Mouse (Mus musculus): ENCODE results near the gene Smc2.
"Not testable (repeated sequence)": the region's sequence is repeated elsewhere in the genome, so short reads cannot be mapped to it uniquely, and the experiment has no call there.

Gene Smc2

GRCm38 (mm10) chr4:52438886-52439664 lies at the start of gene Smc2:
Gene Smc2, plus strand, starts transcription at chr4:52439243.
- peak; percentile 70 to 85 for DNase-seq (ENCODE audit: low read depth in 1 of 2, low spot score in 2 of 2)

- DNase-seq (ENCODE audit: low read depth in 1 of 2, low spot score in 2 of 2) = no peak
These were observed 27.5 kb upstream of the Smc2 start for GRCm38 (mm10) chr4:52411587-52411986.

GRCm38 (mm10) chr4:52423653-52424052 lies 15.4 kb upstream of the Smc2 start:
- DNase-seq (ENCODE audit: low read depth in 1 of 2, low spot score in 2 of 2) = no peak

GRCm38 (mm10) chr4:52429310-52430198 lies 9.5 kb upstream of the Smc2 start:
- no peak for DNase-seq (ENCODE audit: low read depth in 1 of 2, low spot score in 2 of 2)

- not testable (repeated sequence) for DNase-seq (ENCODE audit: low read depth in 1 of 2, low spot score in 2 of 2)
These were observed 3.5 kb upstream of the Smc2 start for GRCm38 (mm10) chr4:52435551-52435950.

- no peak for DNase-seq (ENCODE audit: low read depth in 1 of 2, low spot score in 2 of 2)
These were observed 615 bp upstream of the Smc2 start for GRCm38 (mm10) chr4:52438371-52438885.

- no peak for DNase-seq (ENCODE audit: low read depth in 1 of 2, low spot score in 2 of 2)
These were observed 20.7 kb downstream of the Smc2 start for GRCm38 (mm10) chr4:52459726-52460125.

- DNase-seq (ENCODE audit: low read depth in 1 of 2, low spot score in 2 of 2) = no peak
These were observed 22.3 kb downstream of the Smc2 start for GRCm38 (mm10) chr4:52461321-52461720.

GRCm38 (mm10) chr4:52473431-52473830 lies 34.4 kb downstream of the Smc2 start:
- DNase-seq (ENCODE audit: low read depth in 1 of 2, low spot score in 2 of 2) = no peak

GRCm38 (mm10) chr4:52487486-52487885 lies 48.4 kb downstream of the Smc2 start:
- DNase-seq (ENCODE audit: low read depth in 1 of 2, low spot score in 2 of 2) = no peak

GRCm38 (mm10) chr4:52497144-52497543 lies 58.1 kb downstream of the Smc2 start, which contains the start of gene Vma21-ps:
Gene Vma21-ps, minus strand, starts transcription at chr4:52497244.
- DNase-seq (ENCODE audit: low read depth in 1 of 2, low spot score in 2 of 2) = not testable (repeated sequence)

GRCm38 (mm10) chr4:52517580-52517979 lies 78.5 kb downstream of the Smc2 start:
- no peak for DNase-seq (ENCODE audit: low read depth in 1 of 2, low spot score in 2 of 2)

GRCm38 (mm10) chr4:52519301-52519700 lies 80.3 kb downstream of the Smc2 start:
- no peak for DNase-seq (ENCODE audit: low read depth in 1 of 2, low spot score in 2 of 2)

GRCm38 (mm10) chr4:52526464-52526863 lies 87.4 kb downstream of the Smc2 start:
- DNase-seq (ENCODE audit: low read depth in 1 of 2, low spot score in 2 of 2) = no peak

GRCm38 (mm10) chr4:52530636-52531035 lies 91.6 kb downstream of the Smc2 start:
- DNase-seq (ENCODE audit: low read depth in 1 of 2, low spot score in 2 of 2) = no peak
